Mouse (Mus musculus): ENCODE results near the gene Arid1b. TPM values are rescaled to one million over a fixed set of nuclear protein-coding genes. Genes with fewer than 3 reads are reported as not detected.

Gene Arid1b
- polyA plus RNA-seq, 1 experiment from 2014 or later, result 2.2 TPM

- no peak overlapping the region for H3K27ac ChIP-seq (ENCODE audit: low read depth)
- ATAC-seq, result no peak
- TF ChIP-seq CTCF (IDR thresholded peaks at IDR 0.05; ENCODE audit: low read depth) (no peak), EP300 (IDR thresholded peaks at IDR 0.05; ENCODE audit: low read depth) (no peak)
Observed at GRCm38 (mm10) chr17:5262788-5263187, 268.7 kb downstream of the Arid1b start.

GRCm38 (mm10) chr17:5264783-5265182, 270.7 kb downstream of the Arid1b start:
- no peak overlapping the region for H3K9ac ChIP-seq (replicated peaks)
- H3K4me3 ChIP-seq (ENCODE audit: low read depth, low read length), result no peak overlapping the region
- no peak overlapping the region for H3K27ac ChIP-seq (ENCODE audit: low read depth)
- peaks cover 28% of the 10 kb centered on the region for H3K4me1 ChIP-seq (ENCODE audit: insufficient read depth)
- 69% methylated on average over 3 of the region's 3 CpGs for WGBS (ENCODE audit: insufficient replicate concordance)
- peaks cover 15% of the 10 kb centered on the region for H3K36me3 ChIP-seq (replicated peaks; ENCODE audit: insufficient read depth, low read length)
- no peaks in the 10 kb centered on the region for H3K27me3 ChIP-seq (ENCODE audit: insufficient read depth, low read length)
- H3K4me2 ChIP-seq (ENCODE audit: low read depth, low read length), result no peak overlapping the region
- ATAC-seq, result no peak
- H3K9me3 ChIP-seq (ENCODE audit: low read length), result no peaks in the 10 kb centered on the region
- TF ChIP-seq CTCF (IDR thresholded peaks at IDR 0.05; ENCODE audit: low read depth) (no peak), EP300 (IDR thresholded peaks at IDR 0.05; ENCODE audit: low read depth) (no peak)
- no peak for DNase-seq

More at GRCm38 (mm10) chr17:5262788-5263187, 268.7 kb downstream of the Arid1b start:
- Histone ChIP-seq H3K9me3 (ENCODE audit: low read length) (no peaks in the 10 kb centered on the region), H3K36me3 (replicated peaks; ENCODE audit: insufficient read depth, low read length) (peaks cover 12% of the 10 kb centered on the region), H3K4me2 (ENCODE audit: low read depth, low read length) (no peak overlapping the region), H3K9ac (replicated peaks) (no peak overlapping the region), H3K4me1 (ENCODE audit: insufficient read depth) (peaks cover 30% of the 10 kb centered on the region), H3K4me3 (ENCODE audit: low read depth, low read length) (no peak overlapping the region), H3K27me3 (ENCODE audit: insufficient read depth, low read length) (no peaks in the 10 kb centered on the region)
- no peak for DNase-seq
- WGBS (ENCODE audit: insufficient replicate concordance), result 47% methylated on average over 4 of the region's 4 CpGs

DNA sequence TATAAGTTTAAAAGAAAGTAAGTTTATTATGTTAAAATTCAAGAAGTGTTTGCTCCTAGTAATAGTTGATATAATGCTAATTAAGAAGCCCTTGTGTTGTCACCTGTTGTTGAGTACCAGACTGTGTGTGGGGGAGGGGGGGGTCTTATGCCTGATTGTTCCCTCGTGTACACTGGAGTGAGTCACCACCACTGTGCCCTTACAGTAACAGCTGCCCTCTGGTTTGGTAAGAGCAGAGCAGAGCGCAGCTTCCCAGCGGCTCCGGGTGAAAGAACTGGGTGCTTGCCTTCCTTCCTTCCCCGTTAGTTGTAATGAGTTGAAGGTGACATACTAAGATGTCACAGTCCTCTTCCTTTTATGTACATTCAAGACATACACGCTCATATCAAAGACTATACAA, 271.5 kb downstream of the Arid1b start:
- H3K9me3 ChIP-seq (ENCODE audit: low read length), result no peaks in the 10 kb centered on the region
- WGBS (ENCODE audit: insufficient replicate concordance), result 78% methylated on average over 6 of the region's 6 CpGs
- TF ChIP-seq EP300 (IDR thresholded peaks at IDR 0.05; ENCODE audit: low read depth), result no peak
- TF ChIP-seq CTCF (IDR thresholded peaks at IDR 0.05; ENCODE audit: low read depth), result no peak
- no peak for ATAC-seq
- no peak overlapping the region for H3K4me2 ChIP-seq (ENCODE audit: low read depth, low read length)
- no peak overlapping the region for H3K4me3 ChIP-seq (ENCODE audit: low read depth, low read length)
- peaks cover 19% of the 10 kb centered on the region for H3K4me1 ChIP-seq (ENCODE audit: insufficient read depth)
- H3K27me3 ChIP-seq (ENCODE audit: insufficient read depth, low read length), result no peaks in the 10 kb centered on the region
- no peak overlapping the region for H3K27ac ChIP-seq (ENCODE audit: low read depth)
- DNase-seq, result no peak
- peaks cover 15% of the 10 kb centered on the region for H3K36me3 ChIP-seq (replicated peaks; ENCODE audit: insufficient read depth, low read length)
- H3K9ac ChIP-seq (replicated peaks), result no peak overlapping the region

- H3K4me2 ChIP-seq (ENCODE audit: low read depth, low read length), result no peak overlapping the region
- H3K27ac ChIP-seq (ENCODE audit: low read depth), result no peak overlapping the region
- DNase-seq (no peak), ATAC-seq (no peak)
- no peak overlapping the region for H3K9ac ChIP-seq (replicated peaks)
- peaks cover 2% of the 10 kb centered on the region for H3K4me1 ChIP-seq (ENCODE audit: insufficient read depth)
- H3K27me3 ChIP-seq (ENCODE audit: insufficient read depth, low read length), result no peaks in the 10 kb centered on the region
- H3K4me3 ChIP-seq (ENCODE audit: low read depth, low read length), result no peak overlapping the region
- peaks cover 18% of the 10 kb centered on the region for H3K36me3 ChIP-seq (replicated peaks; ENCODE audit: insufficient read depth, low read length)
- no peaks in the 10 kb centered on the region for H3K9me3 ChIP-seq (ENCODE audit: low read length)
- WGBS (ENCODE audit: insufficient replicate concordance), result 90% methylated on average over 6 of the region's 6 CpGs
- TF ChIP-seq EP300 (IDR thresholded peaks at IDR 0.05; ENCODE audit: low read depth) (no peak), CTCF (IDR thresholded peaks at IDR 0.05; ENCODE audit: low read depth) (no peak)
Observed at GRCm38 (mm10) chr17:5267747-5268146, 273.6 kb downstream of the Arid1b start.

DNA sequence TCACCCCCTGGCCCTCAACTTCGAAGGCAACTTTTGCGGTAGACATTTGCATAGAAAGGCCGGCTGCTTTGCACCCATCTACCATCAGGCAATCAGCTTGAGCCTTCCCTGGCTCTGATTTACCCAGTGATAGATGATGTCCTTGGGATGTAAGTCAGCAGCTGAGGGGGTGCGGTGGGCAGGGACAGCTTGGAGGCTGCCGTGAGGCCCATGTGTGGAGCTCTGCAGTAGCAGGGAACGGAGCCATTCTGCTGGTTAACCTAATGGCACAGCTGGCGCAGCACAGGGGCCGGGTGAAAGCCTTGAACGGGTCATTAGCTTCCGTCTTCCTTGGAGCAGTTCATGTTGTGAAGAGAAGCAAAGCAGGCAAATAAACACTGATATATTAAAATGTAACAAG, 275.2 kb downstream of the Arid1b start:
- H3K4me2 ChIP-seq (ENCODE audit: low read depth, low read length), result no peak overlapping the region
- 87% methylated on average over 10 of the region's 10 CpGs for WGBS (ENCODE audit: insufficient replicate concordance)
- no peak overlapping the region for H3K4me3 ChIP-seq (ENCODE audit: low read depth, low read length)
- no peak overlapping the region for H3K9ac ChIP-seq (replicated peaks)
- no peaks in the 10 kb centered on the region for H3K4me1 ChIP-seq (ENCODE audit: insufficient read depth)
- H3K36me3 ChIP-seq (replicated peaks; ENCODE audit: insufficient read depth, low read length), result peaks cover 13% of the 10 kb centered on the region
- TF ChIP-seq EP300 (IDR thresholded peaks at IDR 0.05; ENCODE audit: low read depth) (no peak), CTCF (IDR thresholded peaks at IDR 0.05; ENCODE audit: low read depth) (no peak)
- no peak for DNase-seq
- H3K27me3 ChIP-seq (ENCODE audit: insufficient read depth, low read length), result no peaks in the 10 kb centered on the region
- H3K9me3 ChIP-seq (ENCODE audit: low read length), result no peaks in the 10 kb centered on the region
- H3K27ac ChIP-seq (ENCODE audit: low read depth), result no peak overlapping the region
- no peak for ATAC-seq

DNA sequence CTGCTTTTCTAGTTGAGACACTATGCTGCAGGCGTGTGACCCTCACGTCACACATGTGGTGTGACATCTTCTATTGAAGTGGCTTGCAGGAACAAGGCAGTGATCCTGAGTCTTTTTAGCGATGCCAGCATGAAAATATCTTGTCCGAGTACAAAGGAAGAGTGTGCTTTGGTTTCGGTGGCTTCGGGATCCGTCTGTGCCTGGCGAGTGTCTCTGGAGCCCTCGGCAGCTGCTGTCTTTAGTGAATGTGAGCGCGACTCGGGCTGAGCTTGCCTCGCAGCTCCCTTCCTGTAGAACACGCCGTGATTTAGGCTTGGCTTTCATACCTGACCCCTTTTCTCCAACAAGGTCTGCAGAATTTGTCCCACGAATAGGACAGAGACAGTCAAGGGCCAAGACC, 275.6 kb downstream of the Arid1b start:
- no peak for ATAC-seq
- Histone ChIP-seq H3K9me3 (ENCODE audit: low read length) (no peaks in the 10 kb centered on the region), H3K27ac (ENCODE audit: low read depth) (no peak overlapping the region), H3K27me3 (ENCODE audit: insufficient read depth, low read length) (no peaks in the 10 kb centered on the region), H3K36me3 (replicated peaks; ENCODE audit: insufficient read depth, low read length) (peaks cover 12% of the 10 kb centered on the region), H3K4me2 (ENCODE audit: low read depth, low read length) (no peak overlapping the region), H3K4me1 (ENCODE audit: insufficient read depth) (no peaks in the 10 kb centered on the region), H3K4me3 (ENCODE audit: low read depth, low read length) (no peak overlapping the region), H3K9ac (replicated peaks) (no peak overlapping the region)
- TF ChIP-seq EP300 (IDR thresholded peaks at IDR 0.05; ENCODE audit: low read depth), result no peak
- TF ChIP-seq CTCF (IDR thresholded peaks at IDR 0.05; ENCODE audit: low read depth), result no peak
- no peak for DNase-seq
- WGBS (ENCODE audit: insufficient replicate concordance), result 92% methylated on average over 16 of the region's 16 CpGs

- TF ChIP-seq EP300 (IDR thresholded peaks at IDR 0.05; ENCODE audit: low read depth) (no peak), CTCF (IDR thresholded peaks at IDR 0.05; ENCODE audit: low read depth) (no peak)
- 73% methylated on average over 6 of the region's 6 CpGs for WGBS (ENCODE audit: insufficient replicate concordance)
- no peaks in the 10 kb centered on the region for H3K4me1 ChIP-seq (ENCODE audit: insufficient read depth)
- no peaks in the 10 kb centered on the region for H3K27me3 ChIP-seq (ENCODE audit: insufficient read depth, low read length)
- H3K9ac ChIP-seq (replicated peaks), result no peak overlapping the region
- no peak overlapping the region for H3K4me3 ChIP-seq (ENCODE audit: low read depth, low read length)
- H3K4me2 ChIP-seq (ENCODE audit: low read depth, low read length), result no peak overlapping the region
- no peaks in the 10 kb centered on the region for H3K9me3 ChIP-seq (ENCODE audit: low read length)
- DNase-seq, result no peak
- H3K27ac ChIP-seq (ENCODE audit: low read depth), result no peak overlapping the region
- ATAC-seq, result no peak
- H3K36me3 ChIP-seq (replicated peaks; ENCODE audit: insufficient read depth, low read length), result peaks cover 12% of the 10 kb centered on the region
Observed at GRCm38 (mm10) chr17:5270823-5271222, 276.7 kb downstream of the Arid1b start.

All from liver, postnatal 0 days (tissue).